Mouse (Mus musculus) gastrocnemius, postnatal 4 days (tissue): Measurements from ENCODE around the gene Cnbd2. TPM values are rescaled to one million over a fixed set of nuclear protein-coding genes. Genes with fewer than 3 reads are reported as not detected.
A peak's percentile ranks its signal among the peaks of the same experiment; 100 is the strongest.

Source experiments
- DNase-seq, 2 experiments: peaks; one replicate each; pipeline ENCODE4 v3.0.0; 2021 to 2022; ENCODE audit warnings: low spot score in 2 of 2, mixed read lengths in 2 of 2
- total RNA-seq, 2 experiments: library from RNA; stranded (reverse); gene quantifications; 2 replicates each; pipeline ENCODE4 v1.2.3; 2021

Cnbd2 gene
- total RNA-seq, 2 experiments from 2014 or later: 2.8 to 2.9 TPM

DNA sequence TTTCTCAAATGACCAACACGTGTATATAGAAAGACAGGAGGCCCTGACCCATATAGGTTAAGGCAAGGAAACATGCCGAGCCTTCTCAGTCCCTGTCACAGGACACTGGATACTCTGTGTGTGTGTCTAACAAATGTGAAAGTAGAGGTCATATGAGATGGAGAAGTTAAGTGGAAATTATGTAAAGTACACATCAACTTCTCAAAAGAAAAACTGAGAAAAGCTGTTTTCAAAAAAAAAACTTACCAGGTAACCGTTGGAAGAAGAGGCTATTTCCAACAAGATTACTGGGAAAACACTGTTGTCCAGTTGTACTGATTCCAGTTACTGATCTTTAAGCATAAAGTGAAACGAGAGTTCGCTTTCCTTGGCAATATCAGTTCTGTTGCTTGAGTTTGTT, 1.2 kb upstream of the Cnbd2 start:
- DNase-seq: no peak

DNA sequence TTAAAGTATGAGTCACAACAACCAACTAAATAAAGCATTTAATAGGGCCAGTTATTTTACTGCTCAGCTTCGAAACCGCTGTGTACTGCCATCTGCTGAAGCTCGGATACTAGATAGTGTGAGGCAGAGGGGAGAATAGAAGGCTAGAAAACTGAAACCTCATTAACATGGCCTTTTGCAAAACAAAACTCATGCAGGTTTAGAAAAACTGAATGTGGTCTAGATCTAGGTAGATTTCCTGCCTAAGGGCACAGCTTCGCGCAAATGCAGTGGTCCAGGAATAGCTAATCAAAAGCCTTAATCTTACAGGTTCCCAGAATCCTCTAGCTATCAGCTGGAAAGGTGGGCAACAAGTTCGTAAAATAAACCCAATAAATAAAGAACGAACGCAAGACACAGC, 658 bp upstream of the Cnbd2 start:
- no peak for DNase-seq

DNA sequence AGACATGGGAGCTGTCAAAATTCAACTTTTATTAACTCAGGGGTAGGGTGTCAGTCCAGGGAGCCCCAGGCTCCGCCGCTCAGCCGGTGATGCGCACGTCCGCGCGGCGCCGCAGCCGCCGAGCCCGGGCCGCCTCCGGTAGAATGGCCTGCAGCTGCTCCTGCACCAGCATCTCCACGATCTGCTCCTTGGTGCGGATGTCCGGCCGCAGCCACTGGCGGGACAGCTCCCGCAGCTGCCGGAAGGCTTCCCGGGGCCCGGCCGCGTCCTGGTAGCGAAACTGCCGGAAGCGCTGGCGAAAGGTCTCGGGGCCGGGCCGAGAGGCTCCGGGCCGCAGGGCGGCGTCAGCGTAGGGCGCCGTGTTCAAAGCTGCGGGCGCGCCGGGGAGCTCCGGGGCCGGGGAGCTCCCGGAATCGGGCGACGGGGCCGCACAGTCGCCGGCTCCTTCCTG, 233 bp upstream of the Cnbd2 start:
- peak; percentile 53 to 73 for DNase-seq

DNA sequence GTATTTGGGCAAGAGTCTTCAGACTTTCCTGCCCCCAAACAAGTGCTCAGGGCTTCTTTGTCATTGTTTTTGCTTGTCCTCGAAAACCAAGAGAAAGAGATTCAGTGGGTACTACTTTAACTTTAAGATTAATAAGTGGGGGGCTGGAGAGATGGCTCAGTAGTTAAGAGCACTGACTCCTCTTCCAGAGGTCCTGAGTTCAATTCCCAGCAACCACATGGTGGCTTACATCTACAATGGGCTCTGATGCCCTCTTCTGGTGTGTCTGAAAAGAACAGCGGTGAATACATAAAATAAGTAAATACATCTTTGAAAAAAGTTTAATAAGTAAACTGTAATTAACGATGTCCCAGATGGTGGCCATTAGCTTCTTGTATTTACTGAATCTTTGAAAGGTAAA, 1.1 kb downstream of the Cnbd2 start:
- no peak for DNase-seq

DNA sequence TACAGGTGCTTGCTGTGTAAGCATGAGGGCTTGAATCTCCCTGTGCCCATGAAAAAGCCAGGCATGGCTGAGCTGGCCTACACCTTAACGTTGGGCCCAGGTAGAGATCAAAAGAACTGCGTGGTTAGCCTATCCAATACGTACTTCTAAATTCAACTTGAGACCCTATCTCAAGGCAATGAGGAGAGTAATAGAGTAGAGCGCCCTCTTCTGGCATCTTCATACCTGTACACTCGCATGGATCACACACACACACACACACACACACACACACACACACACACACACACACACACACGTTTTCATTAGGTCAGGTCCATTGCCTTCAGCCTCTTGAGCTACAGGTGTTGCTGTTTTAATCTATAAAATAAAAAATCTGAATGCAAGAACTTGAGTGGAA, 2.7 kb downstream of the Cnbd2 start:
- no peak for DNase-seq

DNA sequence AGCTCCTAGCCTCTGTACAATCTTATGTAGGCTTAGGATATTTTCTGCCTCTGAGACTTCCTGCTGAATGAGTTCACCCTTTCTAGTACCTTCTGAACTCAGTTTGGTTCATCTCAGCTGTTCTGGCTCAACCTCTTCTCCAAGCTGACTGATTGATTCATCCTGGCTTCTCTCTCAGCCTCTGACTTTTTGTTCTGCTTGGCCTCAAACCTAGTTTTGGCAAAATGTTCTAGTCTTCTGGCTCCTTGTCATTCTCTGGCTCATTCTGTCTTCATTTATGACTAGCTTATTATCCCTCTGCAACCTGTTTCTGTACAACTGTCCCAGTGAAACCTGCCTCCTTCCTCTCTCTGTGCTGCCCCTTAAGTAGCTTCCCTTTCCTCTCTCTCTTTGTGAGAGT, 6.4 kb downstream of the Cnbd2 start:
- DNase-seq: no peak

DNA sequence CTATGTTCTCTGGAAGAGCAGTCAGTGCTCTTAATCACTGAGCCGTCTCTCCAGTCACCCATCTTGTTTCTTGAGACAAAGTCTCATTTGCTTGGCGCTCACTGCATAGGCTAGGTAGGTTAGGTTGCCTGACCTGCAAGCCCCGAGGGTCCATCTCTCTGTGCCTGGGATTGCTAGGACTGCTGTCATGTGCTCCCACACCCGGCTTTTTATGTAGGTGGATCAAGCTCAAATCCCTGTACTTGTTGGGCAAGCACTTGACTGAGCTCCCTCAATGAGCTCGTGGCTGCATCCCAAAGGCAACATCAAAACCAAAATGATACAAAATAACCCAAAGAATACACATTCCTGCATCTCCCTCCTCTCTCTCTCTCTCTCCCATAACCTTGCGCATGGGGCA, 9.4 kb downstream of the Cnbd2 start:
- DNase-seq: no peak

DNA sequence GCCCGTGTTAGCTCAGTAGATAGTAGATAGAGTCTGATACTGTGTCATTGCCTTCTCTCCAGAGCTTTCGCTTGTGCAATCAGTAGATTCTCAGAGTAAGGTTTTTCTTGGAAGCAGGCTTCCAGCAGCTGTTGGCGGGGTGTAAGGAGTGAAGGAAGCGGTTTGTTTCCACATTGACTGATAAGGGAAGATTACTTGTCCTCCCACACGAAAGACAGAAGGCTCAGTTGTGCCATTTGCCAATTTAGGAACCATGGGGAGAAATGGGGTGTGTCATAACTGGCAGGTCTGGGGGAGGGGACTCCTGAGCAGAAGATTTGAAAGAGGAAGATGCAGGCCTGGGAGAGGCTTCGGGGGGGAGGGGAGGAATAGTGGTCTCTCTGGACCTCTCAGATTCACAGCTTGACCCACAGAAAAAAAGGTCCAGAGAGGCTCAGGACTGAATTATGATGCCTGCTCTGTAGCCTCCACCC, 12.1 kb downstream of the Cnbd2 start:
- DNase-seq: no peak

DNA sequence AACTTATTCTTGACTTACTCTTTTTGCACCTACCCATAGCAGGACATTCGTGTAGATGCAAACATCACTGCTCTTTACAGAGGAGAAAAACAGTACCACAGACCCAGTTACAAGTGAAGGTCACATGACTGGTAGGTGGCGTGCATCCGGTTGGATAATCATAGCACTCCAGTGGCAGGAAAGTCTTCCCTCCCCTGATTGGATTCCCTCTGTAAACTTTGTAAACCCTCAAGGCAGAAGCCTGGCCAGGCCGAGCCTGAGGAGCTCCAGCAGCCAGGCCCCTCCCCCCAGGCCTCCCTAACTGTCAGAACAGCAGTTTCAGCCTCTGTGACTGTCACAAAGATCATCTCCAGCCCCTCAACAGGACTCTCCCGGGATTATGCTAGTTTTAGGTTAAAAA, 12.6 kb downstream of the Cnbd2 start:
- DNase-seq: no peak

DNA sequence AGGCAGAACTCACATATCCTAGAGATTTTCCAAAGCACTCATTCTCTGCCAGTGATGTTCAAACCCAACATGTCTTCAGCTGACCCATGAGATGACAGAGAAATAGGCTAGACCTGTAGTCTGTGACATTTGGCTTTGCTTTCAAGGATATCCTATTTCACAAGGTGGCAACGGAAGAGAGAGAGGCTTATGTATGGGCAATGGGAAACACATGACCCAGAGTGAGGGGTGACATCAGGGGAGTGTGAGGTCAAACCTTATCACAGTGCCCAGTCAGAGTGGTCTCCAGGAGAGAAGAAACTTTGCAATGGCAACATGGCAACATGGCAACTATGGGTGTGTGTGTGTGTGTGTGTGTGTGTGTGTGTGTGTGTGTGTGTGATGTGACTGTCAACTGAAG, 18.6 kb downstream of the Cnbd2 start:
- DNase-seq: no peak

DNA sequence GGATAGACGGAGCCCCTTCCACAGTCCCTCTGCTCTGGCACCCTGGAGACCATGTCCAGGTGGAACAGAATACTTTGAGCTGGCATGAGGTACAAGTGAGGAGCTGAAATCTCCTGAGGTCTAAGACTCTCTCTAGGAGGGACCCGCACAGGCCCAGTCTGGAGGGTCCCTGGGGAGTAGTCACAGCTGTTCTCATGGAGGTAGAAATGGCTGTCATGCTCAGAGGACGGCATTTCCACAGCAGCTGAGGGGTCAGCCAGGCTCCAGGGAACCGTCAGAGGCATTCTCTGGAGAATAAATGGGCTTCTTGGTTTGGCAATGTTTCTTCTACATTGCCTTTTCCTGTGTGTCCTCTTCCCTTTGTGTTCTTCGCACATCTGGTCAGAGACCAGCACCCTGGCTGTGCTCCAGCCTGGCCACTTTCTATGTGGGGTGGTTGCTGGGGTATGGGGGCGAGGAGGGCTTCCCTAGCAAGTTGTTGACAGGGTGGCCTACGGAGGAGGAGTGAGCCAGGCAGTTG, 19.4 kb downstream of the Cnbd2 start:
- DNase-seq: no peak

DNA sequence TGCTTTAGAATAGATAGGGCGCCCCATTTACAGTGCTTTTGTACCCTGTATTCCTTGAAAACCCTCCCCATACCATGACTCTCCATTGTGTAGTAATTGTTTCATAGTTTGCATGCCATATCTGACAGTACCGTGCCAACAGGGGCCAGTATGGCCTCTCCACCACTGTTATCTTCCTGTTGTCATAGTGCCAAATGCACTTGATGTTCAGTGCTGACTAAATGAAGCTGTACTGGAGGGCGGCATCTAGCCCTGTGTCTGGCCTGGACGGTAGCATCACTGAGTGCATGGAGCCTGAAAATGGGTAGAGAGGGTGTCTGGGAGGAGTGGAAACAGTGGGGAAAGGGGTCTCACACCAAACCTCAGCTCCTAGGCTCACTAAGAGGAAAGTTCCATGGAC, 28.0 kb downstream of the Cnbd2 start:
- no peak for DNase-seq

DNA sequence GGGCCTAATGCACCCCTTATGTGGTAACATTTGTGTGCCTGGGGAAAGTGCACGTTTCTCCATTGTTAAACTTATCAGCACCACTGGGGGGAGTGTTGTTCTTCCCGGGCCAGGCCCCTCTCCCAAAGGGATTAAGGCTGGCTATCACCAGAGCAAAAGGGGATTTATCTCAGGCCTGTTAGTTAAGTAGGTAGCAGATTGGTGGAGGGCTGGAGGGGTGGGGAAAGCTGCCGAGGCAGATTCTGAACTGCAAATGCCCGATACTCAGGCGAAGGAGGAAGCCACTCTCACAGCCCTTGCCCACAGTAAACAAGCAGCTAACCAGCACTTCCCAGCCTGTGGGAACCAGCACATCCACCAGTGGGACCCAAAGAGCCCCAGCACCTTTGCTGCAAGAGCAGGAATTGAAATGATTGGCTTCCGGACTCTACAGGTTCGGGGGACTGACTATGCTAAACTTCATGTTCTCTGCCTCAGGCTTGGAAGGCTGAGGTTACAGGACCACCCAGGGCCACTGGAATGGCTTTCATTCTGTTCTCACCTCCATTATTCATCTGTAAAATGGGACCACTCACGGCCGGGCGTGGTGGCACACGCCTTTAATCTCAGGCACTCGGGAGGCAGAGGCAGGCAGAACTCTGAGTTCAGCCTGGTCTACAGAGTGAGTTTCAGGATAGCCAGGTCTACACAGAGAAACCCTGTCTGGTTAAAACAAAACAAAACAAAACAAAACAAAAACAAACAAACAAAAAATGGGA, 32.9 kb downstream of the Cnbd2 start:
- peak in 1 of 2 experiments; percentile 39 for DNase-seq

DNA sequence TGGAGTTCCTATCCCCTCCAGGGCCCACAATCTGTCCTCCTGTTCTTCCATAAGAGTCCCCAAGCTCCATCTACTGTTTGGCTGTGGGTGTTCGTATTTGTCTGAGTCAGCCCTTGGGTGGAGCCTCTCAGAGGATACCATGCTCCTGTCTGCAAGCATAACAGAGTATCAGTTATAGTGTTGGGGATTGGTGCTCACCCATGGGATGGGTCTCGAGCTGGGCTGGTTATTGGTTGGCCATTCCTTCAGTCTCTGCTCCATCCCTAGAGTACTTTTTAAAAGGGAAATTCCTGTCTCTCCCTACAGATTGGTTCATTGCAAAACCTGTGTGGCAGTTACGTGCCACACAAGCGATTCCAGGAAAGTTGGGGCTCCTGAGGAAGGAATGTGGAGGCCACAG, 36.7 kb downstream of the Cnbd2 start:
- DNase-seq: no peak

DNA sequence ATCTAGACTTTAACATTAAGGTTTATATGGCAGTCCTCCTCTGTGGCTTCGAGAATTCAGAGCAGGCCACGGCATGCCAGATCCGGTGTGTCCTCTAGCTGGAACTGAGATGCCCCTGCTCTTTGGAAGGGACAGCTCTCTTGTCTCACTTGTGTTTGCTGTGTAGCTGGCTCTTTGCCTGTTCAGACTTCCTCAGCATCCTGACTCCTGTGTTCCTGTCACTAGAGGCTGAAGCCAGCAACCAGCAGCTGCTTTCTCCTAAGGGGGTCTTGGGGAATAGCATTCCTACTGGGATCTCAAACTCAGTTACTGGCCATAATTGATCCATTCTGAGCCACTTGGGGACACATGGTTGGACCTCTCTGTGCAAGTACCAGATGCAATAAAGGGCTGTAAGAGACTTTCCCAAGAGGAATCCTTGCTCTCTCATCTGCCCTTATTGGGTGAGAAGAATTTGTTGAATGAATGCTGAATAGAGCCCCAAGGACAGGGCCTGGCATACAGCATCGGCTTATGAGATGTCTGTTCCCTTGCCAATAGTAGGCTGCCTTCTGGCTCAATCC, 37.3 kb downstream of the Cnbd2 start:
- no peak for DNase-seq

DNA sequence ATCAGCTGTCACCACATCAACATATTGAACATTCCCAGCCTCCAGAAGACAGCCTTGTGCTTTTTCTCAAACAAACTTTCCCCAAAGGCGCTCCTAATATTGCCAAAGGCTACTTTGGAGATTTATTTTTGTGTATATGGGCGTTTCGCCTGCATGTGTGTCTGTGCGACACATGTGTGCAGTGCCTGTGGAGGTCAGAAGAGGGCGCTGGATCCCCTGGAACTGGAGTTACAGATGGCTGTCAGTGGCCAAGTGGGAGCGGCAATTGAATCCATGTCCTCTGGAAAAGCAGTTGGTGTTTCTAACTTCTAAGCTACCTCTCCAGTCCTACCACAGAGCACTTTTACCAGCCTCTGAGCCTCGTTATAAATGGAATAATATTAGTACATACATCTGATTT, 39.1 kb downstream of the Cnbd2 start:
- no peak for DNase-seq

DNA sequence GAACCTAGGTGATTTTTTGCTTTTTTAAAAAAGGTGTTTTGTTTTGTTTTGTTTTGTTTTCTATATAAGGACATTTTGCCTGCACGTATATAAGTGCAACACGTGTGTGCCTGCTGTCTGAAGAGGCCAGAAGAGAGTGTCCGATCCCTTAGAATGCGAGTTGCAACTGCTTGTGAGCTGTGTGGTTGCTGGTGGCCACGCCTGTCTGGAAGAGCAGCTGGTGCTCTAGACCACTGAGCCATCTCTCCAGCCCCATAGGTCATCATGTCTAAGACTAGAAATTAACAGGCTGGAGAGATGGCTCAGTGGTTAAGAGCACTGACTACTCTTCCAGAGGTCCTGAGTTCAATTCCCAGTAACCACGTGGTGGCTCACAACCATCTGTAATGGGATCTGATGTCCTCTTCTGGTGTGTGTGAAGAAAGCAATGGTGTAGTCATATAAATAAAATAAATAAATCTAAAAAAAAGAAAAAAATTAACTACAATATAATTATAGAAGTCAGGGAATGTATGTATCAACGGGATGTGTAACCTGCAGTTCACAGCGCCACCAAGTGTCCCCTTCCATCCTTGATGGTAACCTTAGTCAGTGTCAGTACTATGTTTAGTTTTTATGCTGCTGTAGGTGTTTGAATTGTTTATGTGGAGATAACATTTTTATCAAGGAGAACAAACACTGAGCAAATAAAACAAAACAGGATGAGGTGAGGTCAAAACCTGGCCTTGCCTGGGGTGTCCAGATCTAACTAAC, 40.5 kb downstream of the Cnbd2 start:
- DNase-seq: no peak

DNA sequence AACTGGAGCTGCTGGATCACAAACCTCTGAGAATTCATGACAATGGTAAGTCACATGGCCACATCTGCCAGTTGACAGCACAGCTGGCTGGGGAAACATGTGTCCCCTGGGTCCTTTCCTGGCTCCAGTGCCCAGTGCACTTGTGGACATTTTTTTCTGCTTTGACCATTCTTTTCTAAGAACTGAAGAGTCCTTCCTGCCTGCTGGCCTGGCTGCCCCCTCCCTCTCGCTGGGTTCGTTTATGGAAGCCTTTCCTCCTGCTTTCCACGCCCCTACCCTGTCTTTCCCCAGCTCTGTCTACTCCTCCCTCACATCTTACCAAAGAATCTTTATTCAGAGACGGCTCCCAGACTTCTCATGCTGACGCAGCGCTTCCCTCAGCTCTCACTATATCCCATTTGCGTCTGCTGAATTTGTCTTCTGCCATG, 41.2 kb downstream of the Cnbd2 start:
- DNase-seq: peak in 1 of 2 experiments; percentile 53

DNA sequence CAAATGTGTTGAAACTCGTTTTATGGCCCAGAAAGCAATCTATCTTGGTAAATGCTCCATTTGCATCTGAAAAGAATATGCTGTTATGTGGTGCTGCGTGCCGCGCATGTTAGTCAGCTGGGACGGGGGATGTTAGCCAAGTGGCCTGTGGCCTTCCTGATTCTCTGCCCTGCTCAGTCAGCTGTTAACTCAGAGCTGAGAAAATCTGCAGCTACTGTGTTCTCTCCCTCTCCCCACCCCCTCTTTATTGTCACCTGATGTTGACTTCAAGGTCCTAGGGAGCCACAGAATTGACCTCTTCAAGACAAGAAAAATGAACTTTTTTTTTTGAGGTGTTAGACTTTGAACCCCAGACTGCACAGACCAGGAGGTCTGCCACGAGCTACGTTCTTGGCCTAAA, 43.9 kb downstream of the Cnbd2 start:
- no peak for DNase-seq

DNA sequence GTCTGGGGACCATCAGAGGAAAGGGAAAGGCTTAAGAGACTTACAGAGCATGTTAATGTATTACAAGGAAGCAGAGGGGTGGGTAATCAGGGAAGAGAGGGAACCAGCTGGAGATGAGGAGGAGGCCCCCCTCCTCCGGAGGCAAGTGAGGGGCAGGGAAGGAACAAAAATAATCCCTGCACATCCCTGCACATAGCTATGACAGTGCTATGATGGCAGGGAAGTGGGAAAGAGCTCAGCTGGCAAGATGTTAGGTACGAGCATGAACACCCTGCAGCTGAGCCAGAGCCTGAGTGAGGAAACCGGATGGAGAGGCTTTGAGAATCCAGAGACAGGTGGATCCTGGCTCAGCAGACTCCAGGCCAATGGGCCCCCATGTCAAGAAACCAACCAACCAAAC, 56.4 kb downstream of the Cnbd2 start:
- no peak for DNase-seq

DNA sequence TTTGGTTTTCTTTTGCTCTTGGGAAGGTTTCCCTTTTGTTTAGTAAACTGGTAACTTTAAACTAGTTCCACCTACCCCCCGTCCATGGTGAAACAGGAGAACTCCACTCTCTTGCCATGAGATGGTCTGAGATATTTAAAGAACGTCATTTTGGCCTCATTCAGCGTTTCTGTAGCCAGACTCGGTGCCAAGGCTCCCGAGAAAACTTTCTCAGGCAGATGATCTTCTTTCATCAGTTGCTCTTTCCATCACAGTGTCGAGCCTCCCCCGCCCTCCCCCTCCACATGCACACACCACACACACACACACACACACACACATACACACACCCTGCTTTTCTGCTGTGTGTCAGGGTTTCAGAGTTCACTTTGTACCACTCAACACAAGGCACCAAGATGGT, 58.8 kb downstream of the Cnbd2 start:
- DNase-seq: no peak

DNA sequence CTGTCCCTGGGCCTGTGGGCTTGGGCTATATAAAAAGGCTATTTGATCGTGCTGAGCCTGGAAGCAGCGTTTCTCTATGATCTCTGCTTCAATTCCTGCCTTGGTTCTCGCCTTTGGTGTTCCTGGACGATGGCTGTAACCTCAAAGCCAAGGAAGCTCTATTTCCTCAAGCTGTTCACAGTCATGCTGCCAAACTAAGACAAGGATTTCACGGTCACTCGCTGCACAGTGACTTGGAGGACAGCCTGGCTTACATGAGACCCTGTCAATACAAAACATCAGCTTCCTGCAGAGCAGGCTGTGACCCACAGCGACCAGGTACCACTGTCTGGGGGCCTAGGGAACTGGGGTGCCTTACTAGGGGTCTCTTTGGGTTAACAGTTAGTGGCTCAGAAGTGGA, 64.9 kb downstream of the Cnbd2 start:
- no peak for DNase-seq
